Mouse (Mus musculus): ENCODE data around the gene Capns1.
A peak's percentile ranks its signal among the peaks of the same experiment; 100 is the strongest.

- TF ChIP-seq POLR2A (IDR thresholded peaks at IDR 0.05; ENCODE audit: low read depth, low read length) = peak; percentile 72
- no peak for TF ChIP-seq CTCF (IDR thresholded peaks at IDR 0.05; ENCODE audit: borderline replicate concordance, insufficient read depth, low read length)
Measured at GRCm38 (mm10) chr7:30231669-30232454, 33.3 kb upstream of the Capns1 start, which contains the start of the genes Polr2i and Tbcb.

Measured in embryonic fibroblast, embryonic 13.5 days (primary cell).